Mouse (Mus musculus) 416B (cell line): ENCODE data around the gene Olfr344.

ENCODE experiments used
- DNase-seq: peaks from one replicate; pipeline ENCODE4 v3.0.0; 2011; ENCODE audit warnings: low read depth

The Olfr344 gene

DNA sequence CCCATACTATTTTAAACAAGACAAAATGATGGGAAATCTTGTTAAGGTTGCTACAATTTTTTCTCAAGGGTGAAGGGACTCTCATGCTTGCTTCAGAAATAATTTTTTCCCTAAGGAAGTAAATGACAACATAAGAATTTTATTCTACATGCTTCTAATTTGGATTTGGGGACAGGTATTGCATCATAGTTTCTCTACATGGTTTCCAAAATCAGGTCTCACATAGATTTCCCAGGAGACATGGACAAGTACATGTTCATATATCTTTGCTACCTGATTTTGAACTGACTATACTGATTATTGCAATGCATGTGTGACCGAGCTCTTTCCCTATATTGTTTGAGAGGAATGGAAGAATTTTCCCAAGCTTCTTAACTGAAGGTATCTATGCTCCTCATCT is at the start of gene Olfr344:
Olfr344 (plus strand) TSS at position 301 of the 400 bp plus-strand sequence.
- DNase-seq, result no peak

DNA sequence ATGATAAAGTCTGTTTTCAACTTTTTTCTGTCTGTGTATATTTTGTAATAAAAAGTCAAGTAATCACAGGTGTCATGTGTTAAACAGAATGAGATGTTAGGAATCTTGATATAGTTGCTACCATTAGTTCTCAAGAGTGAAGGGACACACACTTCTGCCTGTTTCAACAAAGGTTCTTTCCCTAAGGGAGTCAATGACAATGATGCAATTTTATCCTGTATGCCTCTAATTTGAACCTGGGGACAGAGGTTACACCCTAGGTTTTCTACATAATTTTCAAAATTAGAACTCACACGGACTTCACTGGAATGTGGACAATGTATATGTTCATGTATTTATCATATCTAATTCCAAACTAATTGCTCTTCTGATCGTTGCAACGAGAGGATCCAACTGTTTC is 41.8 kb upstream of the Olfr344 start, which contains the start of gene Olfr342:
Olfr342 (plus strand) TSS at position 301 of the 400 bp plus-strand sequence.
- DNase-seq, result no peak

DNA sequence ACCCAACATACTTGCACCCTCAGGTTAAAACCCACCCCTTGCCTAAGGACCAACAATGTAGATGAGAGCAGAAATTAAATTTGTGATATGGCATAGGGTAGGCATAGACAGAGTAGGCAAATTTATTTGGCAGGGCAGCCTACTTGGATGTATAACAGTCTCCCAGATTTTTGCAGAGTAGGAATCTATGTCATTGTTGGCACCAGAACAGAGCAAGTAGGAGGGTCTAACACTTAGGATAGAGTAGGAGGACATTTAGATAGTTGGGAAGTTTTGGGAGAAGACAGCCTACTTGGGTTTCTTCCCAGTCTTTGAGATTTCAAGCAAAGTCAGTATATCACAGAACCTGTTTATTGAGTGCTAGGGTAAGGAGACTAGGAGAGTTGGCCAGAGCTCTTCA is 1.3 kb upstream of the Olfr344 start:
- DNase-seq, result no peak

DNA sequence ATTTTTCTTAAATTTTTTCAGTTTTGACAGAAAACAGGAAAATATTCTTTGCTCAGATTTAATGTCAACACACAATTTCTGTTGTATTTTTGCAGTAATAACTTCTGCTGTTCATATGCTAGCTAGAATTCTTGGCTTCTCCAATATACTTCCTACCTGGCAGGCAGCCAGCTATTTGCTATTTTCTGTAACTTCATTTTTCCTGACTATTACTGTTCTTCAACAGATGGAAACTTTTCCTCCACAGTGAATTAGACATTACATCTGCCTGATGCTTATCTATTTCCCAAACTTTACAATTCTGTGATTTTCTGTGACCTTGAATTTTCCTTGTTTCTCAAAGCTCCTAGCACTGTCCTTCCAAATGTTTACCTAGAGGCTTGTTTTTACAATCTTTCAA is 560 bp downstream of the Olfr344 start:
- no peak for DNase-seq

GRCm38 (mm10) chr2:36567845-36568244 is 1.4 kb downstream of the Olfr344 start:
- DNase-seq, result no peak
